Mouse (Mus musculus): ENCODE data around the gene Palm2.

DNA sequence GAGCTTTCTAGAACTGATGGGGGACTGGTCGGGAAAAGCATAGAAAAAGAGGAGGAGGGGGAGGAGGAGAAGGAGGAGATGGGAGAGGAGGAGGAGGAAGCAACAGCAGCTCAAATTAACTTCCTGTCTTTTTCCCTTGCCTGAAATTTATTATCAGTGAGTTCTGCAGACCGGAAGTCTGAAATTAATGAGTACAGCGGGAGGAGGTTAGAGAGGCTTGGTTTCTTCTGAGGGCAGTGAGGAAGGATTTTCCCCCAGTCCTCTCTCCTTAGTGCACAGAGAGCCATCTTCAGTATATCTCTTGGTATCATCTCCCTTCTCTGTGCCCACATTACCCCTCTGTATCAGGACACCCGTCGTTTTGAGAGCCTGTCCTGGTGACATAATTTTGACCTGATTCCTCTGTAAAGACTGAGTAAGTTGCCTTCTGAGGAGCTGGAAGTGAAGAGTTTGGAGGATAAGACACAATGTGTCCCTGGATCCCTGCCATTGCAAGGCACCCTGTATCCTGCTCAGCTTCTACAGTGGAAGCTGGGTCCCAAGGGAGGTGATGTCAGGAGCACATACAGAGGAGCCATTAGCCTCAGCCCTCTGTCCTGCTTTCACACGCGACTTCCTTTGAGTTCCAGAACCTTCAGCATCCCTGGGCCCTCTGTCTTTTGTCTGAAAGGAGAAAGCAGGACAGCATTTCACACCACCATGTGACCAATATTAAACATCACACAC lies 153.0 kb downstream of the Palm2 start:
- TF ChIP-seq GATA1 (IDR thresholded peaks at IDR 0.05; ENCODE audit: borderline replicate concordance, low read length) (no peak), FLI1 (IDR thresholded peaks at IDR 0.05; ENCODE audit: low read length) (no peak)
